Mouse (Mus musculus): ENCODE measurements around the gene Bicdl2. TPM values are rescaled to one million over a fixed set of nuclear protein-coding genes. Genes with fewer than 3 reads are reported as not detected.

The Bicdl2 gene
- polyA plus RNA-seq (2014; fragmentation: Illumina TruSeq; extraction: RNeasy Lipid Tissue Mini Kit (QIAGEN cat#74804); ENCODE audit: low replicate concordance): 0.85 TPM

DNA sequence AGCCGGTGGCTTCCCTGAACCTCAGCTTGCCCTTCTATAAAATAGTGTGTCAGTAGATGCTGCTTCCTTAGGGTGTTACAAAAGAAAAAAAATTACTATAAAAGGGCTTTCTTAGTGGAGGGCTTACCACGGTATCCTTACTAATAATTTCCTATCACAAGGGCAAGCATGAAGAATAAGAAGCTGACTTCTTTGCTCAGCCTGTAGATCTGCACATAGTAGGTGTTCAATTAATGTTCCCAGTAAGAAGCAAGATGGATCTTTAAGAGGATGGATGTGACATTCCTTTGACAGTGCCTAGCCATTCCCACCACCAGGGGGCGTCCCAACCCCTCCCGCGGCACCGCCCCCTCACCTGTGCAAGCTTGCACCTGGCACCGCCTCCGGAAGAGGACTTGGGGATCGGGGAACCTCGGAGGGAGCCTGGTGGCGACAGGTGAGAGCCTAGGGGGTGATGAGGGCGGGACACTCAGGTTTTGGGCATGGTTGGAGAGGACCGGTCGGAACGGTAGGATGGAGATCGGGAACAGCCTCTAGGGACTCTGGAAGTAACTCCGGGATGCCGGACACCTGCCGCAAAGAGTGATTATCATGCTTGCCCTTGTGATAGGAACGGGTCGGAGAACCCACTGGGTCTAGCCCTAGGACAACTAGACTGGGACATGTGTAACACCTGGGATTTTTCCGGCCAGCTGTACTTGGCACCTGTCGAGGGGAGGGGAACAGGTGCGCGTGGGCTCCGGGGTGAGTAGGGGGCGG, at the start of gene Bicdl2:
TSS of gene Bicdl2 (plus strand) at position 390 of the 759 bp plus-strand sequence.

DNA sequence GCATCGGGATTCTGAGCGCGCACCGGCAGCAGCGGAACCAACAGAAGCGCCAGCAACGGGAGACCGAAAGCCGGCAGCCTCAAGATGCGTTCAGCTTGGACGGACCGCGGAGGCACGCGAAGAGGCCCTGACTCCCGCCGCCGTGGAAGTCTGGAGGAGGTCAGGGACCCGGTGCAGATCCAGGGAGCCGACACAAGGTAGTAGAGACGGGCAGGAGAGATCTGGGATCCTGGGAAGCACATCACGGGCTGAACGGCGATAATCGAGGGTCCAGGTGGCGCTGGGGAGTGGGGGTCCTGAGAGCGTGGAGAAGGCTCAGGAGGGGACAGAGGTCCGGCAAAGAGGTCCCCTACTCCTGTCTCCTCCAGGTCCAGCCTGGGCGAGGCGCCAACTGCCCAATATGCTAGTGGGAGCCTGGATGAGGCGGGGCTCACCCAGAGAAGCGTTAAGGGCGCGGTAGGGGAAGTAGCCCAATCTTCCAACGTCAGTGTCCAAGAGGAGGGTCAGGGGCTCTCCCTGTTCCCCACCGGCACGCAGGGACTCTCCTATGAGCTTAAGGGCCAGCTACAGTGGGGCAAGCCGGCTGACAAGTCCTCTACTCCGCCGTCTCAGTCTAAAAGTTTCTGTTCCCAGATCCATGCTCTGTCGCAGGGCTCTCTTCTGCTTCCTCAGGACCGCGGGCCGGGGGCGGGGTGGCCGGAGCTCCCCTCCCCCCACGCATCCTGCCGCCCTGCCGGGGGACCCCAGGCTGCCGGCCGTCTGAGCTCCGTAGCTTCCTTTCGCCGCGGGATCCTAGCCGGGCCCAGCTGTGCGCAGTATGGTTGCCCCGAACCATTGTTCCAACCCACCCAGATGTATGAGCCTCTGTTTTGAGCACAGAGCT, 15.5 kb upstream of the Bicdl2 start, which contains the start of gene Mmp25:
TSS of gene Mmp25 (minus strand) at position 665 of the 883 bp plus-strand sequence.

DNA sequence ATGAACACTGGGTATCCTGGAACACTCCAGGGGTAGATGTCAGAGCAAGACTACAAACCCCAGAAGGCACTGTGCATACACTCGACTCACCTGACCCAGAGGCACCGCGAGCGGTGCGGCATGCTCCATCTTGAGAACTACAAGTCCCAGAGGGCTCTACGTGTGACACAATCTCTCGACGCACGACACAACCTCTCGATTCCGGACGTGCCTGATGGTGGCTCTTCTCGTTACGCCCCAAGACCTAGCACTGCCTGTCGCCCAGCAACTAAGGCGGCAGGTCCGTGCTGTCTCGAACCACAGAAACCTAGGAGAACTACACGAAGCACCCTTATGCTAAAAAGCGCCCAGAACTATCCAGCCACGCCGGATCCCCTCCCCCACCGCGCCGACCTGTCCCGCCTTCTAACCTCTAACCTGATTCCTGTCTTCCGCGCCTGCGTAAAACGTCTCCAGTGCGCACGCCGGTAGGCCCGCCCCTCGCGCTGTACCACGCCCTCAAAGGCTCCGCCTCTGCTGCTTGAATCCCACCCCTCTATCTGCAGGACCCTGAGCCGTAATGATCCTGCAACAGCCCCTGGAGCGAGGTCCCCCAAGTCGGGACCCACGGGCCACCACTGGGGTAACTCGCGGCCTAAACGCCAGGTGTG, 13.2 kb downstream of the Bicdl2 start, which contains the start of the genes Hcfc1r1 and Thoc6:
TSS of gene Hcfc1r1 (plus strand) at position 173 of the 650 bp plus-strand sequence.
TSS of gene Thoc6 (minus strand) at position 459 of the 650 bp plus-strand sequence.

DNA sequence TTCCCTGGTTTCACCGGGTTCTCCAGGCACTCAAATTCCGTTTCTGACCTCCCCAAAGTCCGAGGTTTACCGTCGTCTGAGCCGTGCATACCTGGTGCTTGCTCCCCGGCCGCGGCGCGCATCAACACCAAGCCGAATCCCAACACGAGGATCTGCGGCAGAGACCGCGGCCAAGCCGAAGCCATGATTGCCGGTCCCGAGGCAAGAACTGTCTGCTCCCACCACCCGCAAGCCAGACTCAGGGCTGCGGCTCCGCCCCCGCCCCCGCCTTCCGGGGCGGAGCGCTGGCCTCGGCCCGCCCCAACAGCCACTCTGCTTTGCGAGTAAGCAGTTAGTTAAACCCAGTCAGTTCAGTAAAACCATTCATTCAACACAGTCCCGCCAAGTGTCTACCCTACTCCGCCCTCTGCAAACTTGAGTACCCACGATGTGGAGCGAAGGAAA, 17.0 kb downstream of the Bicdl2 start, which contains the start of gene Tnfrsf12a:
TSS of gene Tnfrsf12a (minus strand) at position 233 of the 444 bp plus-strand sequence.

DNA sequence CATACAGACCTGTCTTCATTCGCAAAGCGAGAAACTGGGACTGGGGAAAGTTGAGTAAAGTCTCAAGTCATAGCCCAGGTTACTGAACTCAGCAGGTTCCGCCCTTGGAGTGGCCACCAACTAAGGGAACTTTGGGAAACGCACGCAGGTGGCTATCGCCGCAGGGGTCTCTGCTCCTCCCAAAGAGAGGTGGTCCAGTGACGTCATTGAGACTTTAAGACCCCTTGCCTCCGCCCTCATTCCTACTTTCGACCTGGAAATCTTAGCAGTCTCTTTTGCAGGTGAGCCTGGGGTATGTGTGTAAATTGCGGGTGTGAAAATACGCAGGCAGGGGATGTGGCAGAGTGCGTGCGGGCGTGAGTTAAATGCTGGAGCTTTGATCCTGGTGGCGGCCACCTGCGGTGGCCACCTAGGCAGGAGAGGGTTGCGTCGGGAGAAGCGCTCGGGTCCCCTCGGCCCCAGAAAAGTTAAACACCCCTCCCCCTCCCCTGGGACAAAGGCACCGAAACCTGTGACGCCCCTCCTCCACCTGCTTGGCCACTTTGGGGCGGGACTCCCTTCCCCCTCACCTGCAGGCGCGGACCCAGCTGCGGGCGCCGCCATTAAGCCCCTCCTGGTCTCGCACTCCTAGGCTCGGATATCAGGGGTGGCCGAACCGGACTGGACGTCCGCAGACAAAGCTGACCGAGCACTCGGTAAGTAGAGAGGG, 19.0 kb downstream of the Bicdl2 start, which contains the start of gene Cldn6:
TSS of gene Cldn6 (plus strand) at position 123 of the 709 bp plus-strand sequence.

DNA sequence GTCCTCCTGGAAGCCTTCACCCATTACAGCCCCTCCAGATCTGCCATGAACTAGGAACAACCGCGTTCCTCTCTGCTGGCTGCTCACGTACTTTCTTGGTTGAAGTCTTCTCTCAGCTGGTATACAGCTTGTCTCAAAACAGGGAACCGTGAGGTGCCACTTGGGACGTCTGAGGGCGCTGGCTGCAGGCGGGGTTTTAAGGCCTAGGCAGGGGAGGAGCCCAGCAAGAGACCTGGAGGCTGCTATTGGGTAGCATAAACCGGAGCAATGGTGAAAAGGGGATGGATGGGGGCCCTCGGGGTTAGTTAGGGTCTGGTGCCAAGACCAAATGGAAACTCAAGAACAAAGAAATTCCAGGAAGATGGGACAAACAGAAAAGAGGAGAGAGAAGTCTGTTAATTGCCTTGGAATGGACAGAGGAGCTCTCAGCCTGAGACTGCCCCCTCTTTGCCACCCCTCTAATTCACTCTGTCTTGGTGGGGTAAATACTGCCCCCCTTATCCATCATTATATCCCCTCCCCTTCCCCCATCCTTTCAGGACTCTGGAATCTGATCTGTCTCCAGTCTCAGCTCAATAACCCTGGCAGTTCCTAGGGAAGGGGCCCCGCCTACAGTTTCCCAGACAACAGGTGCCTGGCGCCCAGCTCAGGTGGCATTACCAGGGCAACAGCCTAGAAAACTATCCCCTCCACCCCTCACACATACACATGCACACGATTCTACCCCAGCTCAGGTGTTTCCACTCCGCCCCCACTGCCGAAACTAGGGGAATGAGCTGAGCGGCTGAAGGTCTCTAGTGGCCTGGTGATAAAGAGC, 23.8 kb downstream of the Bicdl2 start, which contains the start of gene Cldn9:
TSS of gene Cldn9 (minus strand) at position 171 of the 817 bp plus-strand sequence.

Other genes with a start within 250 kb of the Bicdl2 start
- not detected for gene Vmn2r117, start 180.8 kb upstream of the Bicdl2 start, polyA plus RNA-seq (2014; fragmentation: Illumina TruSeq; extraction: RNeasy Lipid Tissue Mini Kit (QIAGEN cat#74804); ENCODE audit: low replicate concordance)
- gene Zfp213, start 96.3 kb upstream of the Bicdl2 start, polyA plus RNA-seq (2014; fragmentation: Illumina TruSeq; extraction: RNeasy Lipid Tissue Mini Kit (QIAGEN cat#74804); ENCODE audit: low replicate concordance): 0.33 TPM
- gene Zfp13, start 61.0 kb upstream of the Bicdl2 start, polyA plus RNA-seq (2014; fragmentation: Illumina TruSeq; extraction: RNeasy Lipid Tissue Mini Kit (QIAGEN cat#74804); ENCODE audit: low replicate concordance): not detected
- gene Zscan10, start 59.6 kb upstream of the Bicdl2 start, polyA plus RNA-seq (2014; fragmentation: Illumina TruSeq; extraction: RNeasy Lipid Tissue Mini Kit (QIAGEN cat#74804); ENCODE audit: low replicate concordance): not detected
- gene Mmp25, start 15.2 kb upstream of the Bicdl2 start, polyA plus RNA-seq (2014; fragmentation: Illumina TruSeq; extraction: RNeasy Lipid Tissue Mini Kit (QIAGEN cat#74804); ENCODE audit: low replicate concordance): 0.82 TPM
- 2.0 TPM for gene Hcfc1r1, start 13.1 kb downstream of the Bicdl2 start, polyA plus RNA-seq (2014; fragmentation: Illumina TruSeq; extraction: RNeasy Lipid Tissue Mini Kit (QIAGEN cat#74804); ENCODE audit: low replicate concordance)
- 3.2 TPM for gene Thoc6, start 13.4 kb downstream of the Bicdl2 start, polyA plus RNA-seq (2014; fragmentation: Illumina TruSeq; extraction: RNeasy Lipid Tissue Mini Kit (QIAGEN cat#74804); ENCODE audit: low replicate concordance)
- gene Tnfrsf12a, start 17.0 kb downstream of the Bicdl2 start, polyA plus RNA-seq (2014; fragmentation: Illumina TruSeq; extraction: RNeasy Lipid Tissue Mini Kit (QIAGEN cat#74804); ENCODE audit: low replicate concordance): not detected
- gene Cldn6, start 18.7 kb downstream of the Bicdl2 start, polyA plus RNA-seq (2014; fragmentation: Illumina TruSeq; extraction: RNeasy Lipid Tissue Mini Kit (QIAGEN cat#74804); ENCODE audit: low replicate concordance): not detected
- gene Cldn9, start 23.5 kb downstream of the Bicdl2 start, polyA plus RNA-seq (2014; fragmentation: Illumina TruSeq; extraction: RNeasy Lipid Tissue Mini Kit (QIAGEN cat#74804); ENCODE audit: low replicate concordance): not detected
- gene 1520401A03Rik, start 62.3 kb downstream of the Bicdl2 start, polyA plus RNA-seq (2014; fragmentation: Illumina TruSeq; extraction: RNeasy Lipid Tissue Mini Kit (QIAGEN cat#74804); ENCODE audit: low replicate concordance): not detected
- gene Pkmyt1, start 65.8 kb downstream of the Bicdl2 start, polyA plus RNA-seq (2014; fragmentation: Illumina TruSeq; extraction: RNeasy Lipid Tissue Mini Kit (QIAGEN cat#74804); ENCODE audit: low replicate concordance): 1.6 TPM
- gene Paqr4, start 80.4 kb downstream of the Bicdl2 start, polyA plus RNA-seq (2014; fragmentation: Illumina TruSeq; extraction: RNeasy Lipid Tissue Mini Kit (QIAGEN cat#74804); ENCODE audit: low replicate concordance): 6.4 TPM
- not detected for gene Kremen2, start 85.3 kb downstream of the Bicdl2 start, polyA plus RNA-seq (2014; fragmentation: Illumina TruSeq; extraction: RNeasy Lipid Tissue Mini Kit (QIAGEN cat#74804); ENCODE audit: low replicate concordance)
- gene Flywch1, start 111.1 kb downstream of the Bicdl2 start, polyA plus RNA-seq (2014; fragmentation: Illumina TruSeq; extraction: RNeasy Lipid Tissue Mini Kit (QIAGEN cat#74804); ENCODE audit: low replicate concordance): 0.78 TPM
- not detected for gene Flywch2, start 125.6 kb downstream of the Bicdl2 start, polyA plus RNA-seq (2014; fragmentation: Illumina TruSeq; extraction: RNeasy Lipid Tissue Mini Kit (QIAGEN cat#74804); ENCODE audit: low replicate concordance)
- 109 TPM for gene Srrm2, start 130.0 kb downstream of the Bicdl2 start, polyA plus RNA-seq (2014; fragmentation: Illumina TruSeq; extraction: RNeasy Lipid Tissue Mini Kit (QIAGEN cat#74804); ENCODE audit: low replicate concordance)
- gene Elob, start 168.6 kb downstream of the Bicdl2 start, polyA plus RNA-seq (2014; fragmentation: Illumina TruSeq; extraction: RNeasy Lipid Tissue Mini Kit (QIAGEN cat#74804); ENCODE audit: low replicate concordance): 18.9 TPM
- gene Prss33, start 175.6 kb downstream of the Bicdl2 start, polyA plus RNA-seq (2014; fragmentation: Illumina TruSeq; extraction: RNeasy Lipid Tissue Mini Kit (QIAGEN cat#74804); ENCODE audit: low replicate concordance): not detected
- 6.8 TPM for gene Prss32, start 183.3 kb downstream of the Bicdl2 start, polyA plus RNA-seq (2014; fragmentation: Illumina TruSeq; extraction: RNeasy Lipid Tissue Mini Kit (QIAGEN cat#74804); ENCODE audit: low replicate concordance)
- gene Prss41, start 183.7 kb downstream of the Bicdl2 start, polyA plus RNA-seq (2014; fragmentation: Illumina TruSeq; extraction: RNeasy Lipid Tissue Mini Kit (QIAGEN cat#74804); ENCODE audit: low replicate concordance): 1.1 TPM
- gene Prss21, start 207.6 kb downstream of the Bicdl2 start, polyA plus RNA-seq (2014; fragmentation: Illumina TruSeq; extraction: RNeasy Lipid Tissue Mini Kit (QIAGEN cat#74804); ENCODE audit: low replicate concordance): not detected
- not detected for gene Dcpp1, start 220.4 kb downstream of the Bicdl2 start, polyA plus RNA-seq (2014; fragmentation: Illumina TruSeq; extraction: RNeasy Lipid Tissue Mini Kit (QIAGEN cat#74804); ENCODE audit: low replicate concordance)
- gene Dcpp2, start 220.4 kb downstream of the Bicdl2 start, polyA plus RNA-seq (2014; fragmentation: Illumina TruSeq; extraction: RNeasy Lipid Tissue Mini Kit (QIAGEN cat#74804); ENCODE audit: low replicate concordance): not detected

Data from small intestine, adult 10 weeks (tissue).